Mouse (Mus musculus): ENCODE measurements around the gene Lpp. TPM values are rescaled to one million over a fixed set of nuclear protein-coding genes. Genes with fewer than 3 reads are reported as not detected.

Gene Lpp
- polyA plus RNA-seq, 1 experiment from 2014 or later: 10.7 TPM

GRCm38 (mm10) chr16:24732751-24733150 lies 339.4 kb downstream of the Lpp start:
- Histone ChIP-seq H3K27ac (ENCODE audit: low read depth) (no peak overlapping the region), H3K9ac (replicated peaks) (no peak overlapping the region), H3K27me3 (ENCODE audit: insufficient read depth, low read length) (no peaks in the 10 kb centered on the region), H3K4me2 (ENCODE audit: low read depth, low read length) (no peak overlapping the region), H3K4me1 (ENCODE audit: insufficient read depth) (no peaks in the 10 kb centered on the region; the same call in none of the 2 replicates), H3K36me3 (replicated peaks; ENCODE audit: insufficient read depth, low read length) (no peaks in the 10 kb centered on the region), H3K9me3 (ENCODE audit: low read length) (no peaks in the 10 kb centered on the region), H3K4me3 (ENCODE audit: low read depth, low read length) (no peak overlapping the region)
- TF ChIP-seq CTCF (IDR thresholded peaks at IDR 0.05; ENCODE audit: low read depth): no peak
- no peak for TF ChIP-seq EP300 (IDR thresholded peaks at IDR 0.05; ENCODE audit: low read depth)
- DNase-seq (no peak), ATAC-seq (no peak)
- 44% methylated on average over 1 of the region's 1 CpGs for WGBS (ENCODE audit: insufficient replicate concordance)

GRCm38 (mm10) chr16:24733321-24733720 lies 340.0 kb downstream of the Lpp start:
- Histone ChIP-seq H3K4me3 (ENCODE audit: low read depth, low read length) (no peak overlapping the region), H3K9ac (replicated peaks) (no peak overlapping the region), H3K27ac (ENCODE audit: low read depth) (no peak overlapping the region), H3K27me3 (ENCODE audit: insufficient read depth, low read length) (no peaks in the 10 kb centered on the region), H3K9me3 (ENCODE audit: low read length) (no peaks in the 10 kb centered on the region), H3K36me3 (replicated peaks; ENCODE audit: insufficient read depth, low read length) (no peaks in the 10 kb centered on the region), H3K4me1 (ENCODE audit: insufficient read depth) (no peaks in the 10 kb centered on the region; the same call in none of the 2 replicates), H3K4me2 (ENCODE audit: low read depth, low read length) (no peak overlapping the region)
- DNase-seq (no peak), ATAC-seq (no peak)
- TF ChIP-seq CTCF (IDR thresholded peaks at IDR 0.05; ENCODE audit: low read depth): no peak
- no peak for TF ChIP-seq EP300 (IDR thresholded peaks at IDR 0.05; ENCODE audit: low read depth)
- 73% methylated on average over 1 of the region's 1 CpGs for WGBS (ENCODE audit: insufficient replicate concordance)

- TF ChIP-seq EP300 (IDR thresholded peaks at IDR 0.05; ENCODE audit: low read depth) (no peak), CTCF (IDR thresholded peaks at IDR 0.05; ENCODE audit: low read depth) (no peak)
- H3K4me2 ChIP-seq (ENCODE audit: low read depth, low read length): no peak overlapping the region
- H3K4me1 ChIP-seq (ENCODE audit: insufficient read depth): no peaks in the 10 kb centered on the region; the same call in none of the 2 replicates
- no peak for ATAC-seq
- H3K27ac ChIP-seq (ENCODE audit: low read depth): no peak overlapping the region
- no peak overlapping the region for H3K9ac ChIP-seq (replicated peaks)
- DNase-seq: no peak
- WGBS (ENCODE audit: insufficient replicate concordance): 73% methylated on average over 2 of the region's 2 CpGs
- no peaks in the 10 kb centered on the region for H3K9me3 ChIP-seq (ENCODE audit: low read length)
- H3K36me3 ChIP-seq (replicated peaks; ENCODE audit: insufficient read depth, low read length): no peaks in the 10 kb centered on the region
- no peak overlapping the region for H3K4me3 ChIP-seq (ENCODE audit: low read depth, low read length)
- H3K27me3 ChIP-seq (ENCODE audit: insufficient read depth, low read length): no peaks in the 10 kb centered on the region
These were observed 342.4 kb downstream of the Lpp start for GRCm38 (mm10) chr16:24735754-24736153.

GRCm38 (mm10) chr16:24737362-24738057 lies 344.2 kb downstream of the Lpp start:
- no peak overlapping the region for H3K9ac ChIP-seq (replicated peaks)
- no peak for DNase-seq
- no peak overlapping the region for H3K4me3 ChIP-seq (ENCODE audit: low read depth, low read length)
- no peak overlapping the region for H3K4me2 ChIP-seq (ENCODE audit: low read depth, low read length)
- H3K4me1 ChIP-seq (ENCODE audit: insufficient read depth): no peaks in the 10 kb centered on the region; the same call in none of the 2 replicates
- no peaks in the 10 kb centered on the region for H3K36me3 ChIP-seq (replicated peaks; ENCODE audit: insufficient read depth, low read length)
- H3K9me3 ChIP-seq (ENCODE audit: low read length): no peaks in the 10 kb centered on the region
- WGBS (ENCODE audit: insufficient replicate concordance): 46% methylated on average over 10 of the region's 10 CpGs
- H3K27ac ChIP-seq (ENCODE audit: low read depth): no peak overlapping the region
- TF ChIP-seq CTCF (IDR thresholded peaks at IDR 0.05; ENCODE audit: low read depth): no peak
- TF ChIP-seq EP300 (IDR thresholded peaks at IDR 0.05; ENCODE audit: low read depth): no peak
- ATAC-seq: no peak
- H3K27me3 ChIP-seq (ENCODE audit: insufficient read depth, low read length): no peaks in the 10 kb centered on the region

GRCm38 (mm10) chr16:24740714-24741113 lies 347.4 kb downstream of the Lpp start:
- no peak for DNase-seq
- H3K36me3 ChIP-seq (replicated peaks; ENCODE audit: insufficient read depth, low read length): no peaks in the 10 kb centered on the region
- no peaks in the 10 kb centered on the region; the same call in none of the 2 replicates for H3K4me1 ChIP-seq (ENCODE audit: insufficient read depth)
- H3K9me3 ChIP-seq (ENCODE audit: low read length): no peaks in the 10 kb centered on the region
- 75% methylated on average over 4 of the region's 4 CpGs for WGBS (ENCODE audit: insufficient replicate concordance)
- no peak overlapping the region for H3K27ac ChIP-seq (ENCODE audit: low read depth)
- no peak overlapping the region for H3K4me3 ChIP-seq (ENCODE audit: low read depth, low read length)
- H3K4me2 ChIP-seq (ENCODE audit: low read depth, low read length): no peak overlapping the region
- no peaks in the 10 kb centered on the region for H3K27me3 ChIP-seq (ENCODE audit: insufficient read depth, low read length)
- H3K9ac ChIP-seq (replicated peaks): no peak overlapping the region
- TF ChIP-seq EP300 (IDR thresholded peaks at IDR 0.05; ENCODE audit: low read depth) (no peak), CTCF (IDR thresholded peaks at IDR 0.05; ENCODE audit: low read depth) (no peak)
- ATAC-seq: no peak

GRCm38 (mm10) chr16:24749816-24750215 lies 356.5 kb downstream of the Lpp start:
- no peak overlapping the region for H3K27ac ChIP-seq (ENCODE audit: low read depth)
- no peaks in the 10 kb centered on the region for H3K27me3 ChIP-seq (ENCODE audit: insufficient read depth, low read length)
- H3K9ac ChIP-seq (replicated peaks): no peak overlapping the region
- no peak for TF ChIP-seq EP300 (IDR thresholded peaks at IDR 0.05; ENCODE audit: low read depth)
- no peak for TF ChIP-seq CTCF (IDR thresholded peaks at IDR 0.05; ENCODE audit: low read depth)
- ATAC-seq (no peak), DNase-seq (no peak)
- no peak overlapping the region for H3K4me2 ChIP-seq (ENCODE audit: low read depth, low read length)
- no peaks in the 10 kb centered on the region for H3K9me3 ChIP-seq (ENCODE audit: low read length)
- no peak overlapping the region for H3K4me3 ChIP-seq (ENCODE audit: low read depth, low read length)
- H3K36me3 ChIP-seq (replicated peaks; ENCODE audit: insufficient read depth, low read length): no peaks in the 10 kb centered on the region
- no peaks in the 10 kb centered on the region for H3K4me1 ChIP-seq (ENCODE audit: insufficient read depth)

All from liver, postnatal 0 days (tissue).